Mouse (Mus musculus) CH12.LX (cell line): ENCODE results near the gene Pde1c. TPM values are rescaled to one million over a fixed set of nuclear protein-coding genes. Genes with fewer than 3 reads are reported as not detected.

Experiments
- DNase-seq: peaks from one replicate; pipeline ENCODE4 v3.0.0-alpha.2; 2013; ENCODE audit errors: extremely low read depth
- H3K27ac ChIP-seq: 2 replicates; pipeline ENCODE4 v1.5.1; 2012; ENCODE audit warnings: low read depth, mild to moderate bottlenecking, control low read depth, moderate library complexity; ENCODE audit not compliant: insufficient read depth
- H3K27me3 ChIP-seq: replicated peaks from 2 replicates; pipeline ENCODE3; 2012; ENCODE audit warnings: inconsistent platforms
- H3K36me3 ChIP-seq, 2 experiments: replicated peaks in 1 of 2; 2 replicates each; pipeline versions ENCODE3 to v1.6.1; 2012; ENCODE audit warnings: inconsistent platforms in 1 of 2, low read length in 1 of 2, mild to moderate bottlenecking in 1 of 2, mixed read lengths in 1 of 2, moderate library complexity in 1 of 2; ENCODE audit not compliant: control insufficient read depth in 1 of 2, insufficient read depth in 1 of 2
- H3K4me1 ChIP-seq, 2 experiments: 2 replicates each; pipeline ENCODE4 v1.6.1; 2012; ENCODE audit warnings: inconsistent platforms in 1 of 2, moderate library complexity in 1 of 2; ENCODE audit not compliant: insufficient read depth in 2 of 2, control insufficient read depth in 1 of 2
- H3K4me2 ChIP-seq: 2 replicates; pipeline ENCODE4 v1.6.1; 2012; ENCODE audit warnings: low read depth, mild to moderate bottlenecking, control low read depth; ENCODE audit not compliant: poor library complexity, insufficient read depth, severe bottlenecking
- H3K4me3 ChIP-seq, 3 experiments: fragments of 150-350 bp in 1 of 3; sonication (generic) in 1 of 3; replicated peaks in 1 of 3; 2 replicates each; pipeline versions ENCODE3 to v1.5.1; 2011 to 2012; ENCODE audit warnings: low read depth in 2 of 3, low read length in 2 of 3, mild to moderate bottlenecking in 2 of 3, moderate library complexity in 2 of 3, control low read depth in 1 of 3, improper control_type of control experiment in 1 of 3, inconsistent platforms in 1 of 3, mixed read lengths in 1 of 3; ENCODE audit not compliant: poor library complexity in 1 of 3
- H3K79me2 ChIP-seq: replicated peaks from 2 replicates; pipeline ENCODE4 v1.6.1; 2012; ENCODE audit warnings: mild to moderate bottlenecking, moderate library complexity; ENCODE audit not compliant: control insufficient read depth, poor library complexity, insufficient read depth, severe bottlenecking; ENCODE audit errors: extremely low read depth
- H3K9ac ChIP-seq: 2 replicates; pipeline ENCODE4 v1.6.1; 2012; ENCODE audit warnings: low read depth, mild to moderate bottlenecking, control low read depth, moderate library complexity; ENCODE audit not compliant: insufficient read depth
- H3K9me3 ChIP-seq: replicated peaks from 2 replicates; pipeline ENCODE3; 2012; ENCODE audit warnings: low read length, inconsistent platforms, mixed read lengths
- CHD1 ChIP-seq: IDR thresholded peaks from 2 replicates; pipeline ENCODE4 v1.6.1; 2012; ENCODE audit warnings: low read depth, low read length, improper control_type of control experiment, inconsistent platforms
- CTCF ChIP-seq, 2 experiments: IDR thresholded peaks in 1 of 2; conservative IDR thresholded peaks in 1 of 2; 2 replicates each; pipeline ENCODE4 v1.5.1; 2011 to 2012; ENCODE audit warnings: low read depth in 2 of 2, low read length in 2 of 2, improper control_type of control experiment in 1 of 2, inconsistent platforms in 1 of 2, mild to moderate bottlenecking in 1 of 2, moderate library complexity in 1 of 2
- E2F4 ChIP-seq: IDR thresholded peaks from 2 replicates; pipeline ENCODE4 v1.6.1; 2011; ENCODE audit warnings: low read depth, low read length, improper control_type of control experiment; ENCODE audit not compliant: insufficient replicate concordance
- ELF1 ChIP-seq: IDR thresholded peaks from 2 replicates; pipeline ENCODE4 v1.6.1; 2014; ENCODE audit warnings: low read depth, mild to moderate bottlenecking, inconsistent platforms, low read length, improper control_type of control experiment
- EP300 ChIP-seq: IDR thresholded peaks from 2 replicates; pipeline ENCODE4 v1.6.1; 2011; ENCODE audit warnings: low read length, improper control_type of control experiment
- GABPA ChIP-seq: IDR thresholded peaks from 2 replicates; pipeline ENCODE4 v1.6.1; 2012; ENCODE audit warnings: low read depth, low read length, improper control_type of control experiment, inconsistent platforms; ENCODE audit not compliant: insufficient replicate concordance
- HCFC1 ChIP-seq: IDR thresholded peaks from 2 replicates; pipeline ENCODE4 v1.6.1; 2012; ENCODE audit warnings: low read depth, mild to moderate bottlenecking, inconsistent platforms, low read length, improper control_type of control experiment
- IRF4 ChIP-seq: IDR thresholded peaks from 2 replicates; pipeline ENCODE4 v1.6.1; 2014; ENCODE audit warnings: low read depth, mild to moderate bottlenecking, inconsistent platforms, low read length, improper control_type of control experiment
- JUND ChIP-seq: conservative IDR thresholded peaks from 2 replicates; pipeline ENCODE4 v1.6.1; 2011; ENCODE audit warnings: low read depth, low read length, improper control_type of control experiment
- KAT2A ChIP-seq: IDR thresholded peaks from 2 replicates; pipeline ENCODE4 v1.6.1; 2012; ENCODE audit warnings: low read length, improper control_type of control experiment, inconsistent platforms; ENCODE audit not compliant: insufficient replicate concordance
- MAX ChIP-seq: IDR thresholded peaks from 2 replicates; pipeline ENCODE4 v1.6.1; 2011; ENCODE audit warnings: low read length, improper control_type of control experiment
- MXI1 ChIP-seq: IDR thresholded peaks from 2 replicates; pipeline ENCODE4 v1.6.1; 2011; ENCODE audit warnings: mild to moderate bottlenecking, low read depth, low read length, improper control_type of control experiment
- MYC ChIP-seq: IDR thresholded peaks from 2 replicates; pipeline ENCODE4 v1.6.1; 2011; ENCODE audit warnings: low read depth, mild to moderate bottlenecking, improper control_type of control experiment, low read length
- PAX5 ChIP-seq: IDR thresholded peaks from 2 replicates; pipeline ENCODE4 v1.6.1; 2012; ENCODE audit warnings: low read length, inconsistent platforms, mixed read lengths
- POLR2A ChIP-seq: IDR thresholded peaks from 2 replicates; pipeline ENCODE4 v1.6.1; 2011; ENCODE audit warnings: low read depth, mild to moderate bottlenecking, improper control_type of control experiment, low read length
- POLR2AphosphoS2 ChIP-seq: IDR thresholded peaks from 2 replicates; pipeline ENCODE4 v1.6.1; 2011; ENCODE audit warnings: low read depth, low read length, improper control_type of control experiment
- RCOR1 ChIP-seq: conservative IDR thresholded peaks from 2 replicates; pipeline ENCODE4 v1.6.1; 2012; ENCODE audit warnings: low read depth, mild to moderate bottlenecking, inconsistent platforms, low read length, improper control_type of control experiment
- SIN3A ChIP-seq: IDR thresholded peaks from 2 replicates; pipeline ENCODE4 v1.6.1; 2012; ENCODE audit warnings: low read length, improper control_type of control experiment, inconsistent platforms
- TCF12 ChIP-seq: IDR thresholded peaks from 2 replicates; pipeline ENCODE4 v1.6.1; 2014; ENCODE audit warnings: low read depth, mild to moderate bottlenecking, inconsistent platforms, low read length, improper control_type of control experiment
- USF1 ChIP-seq: IDR thresholded peaks from 2 replicates; pipeline ENCODE4 v1.6.1; 2014; ENCODE audit warnings: low read depth, mild to moderate bottlenecking, inconsistent platforms, low read length, improper control_type of control experiment
- ZMIZ1 ChIP-seq: IDR thresholded peaks from 2 replicates; pipeline ENCODE4 v1.6.1; 2012; ENCODE audit warnings: low read depth, mild to moderate bottlenecking, inconsistent platforms, low read length, improper control_type of control experiment
- dilution Hi-C: fragments of 300-500 bp; cut with MboI; formaldehyde crosslinking; loops from 2 replicates; pipeline ENCODE4 v1.14.3; 2020; ENCODE audit warnings: low sequenced_read_pairs; ENCODE audit not compliant: extremely low pct_unique_long_range_greater_than_20kb, extremely low pct_ligation_motif_present
- in situ Hi-C: fragments of 300-500 bp; cut with MboI; formaldehyde crosslinking; loops from 3 replicates; pipeline ENCODE4 v1.14.3; 2019; ENCODE audit warnings: low sequenced_read_pairs, low pct_ligation_motif_present, low pct_unique_long_range_greater_than_20kb, mixed read lengths
- polyA plus RNA-seq: library from polyadenylated mRNA; unstranded; fragments of >175 nt; gene quantifications from 2 replicates; pipeline ENCODE4 v1.2.1, GENCODE M21; 2012; ENCODE audit warnings: low read depth; ENCODE audit not compliant: insufficient read length
- total RNA-seq, 2 experiments: library from RNA; depleted of rRNA; stranded (reverse); fragments of 300-350 nt in 1 of 2; fragments of >200 nt in 1 of 2; gene quantifications; 2 replicates each; pipeline ENCODE4 v1.2.3; 2012 to 2014

The Pde1c gene
- total and polyA plus RNA-seq, 3 experiments, result 2.3 to 3.8 (median 2.4) TPM

- Histone ChIP-seq H3K9ac (no peak overlapping the region), H3K27ac (no peak overlapping the region), H3K79me2 (no peaks in the 10 kb centered on the region), H3K4me2 (no peak overlapping the region), H3K4me1 (no peaks in the 10 kb centered on the region), H3K36me3 (no peaks in the 10 kb centered on the region), H3K27me3 (no peaks in the 10 kb centered on the region), H3K4me3 (no peak overlapping the region), H3K9me3 (no peaks in the 10 kb centered on the region)
- TF ChIP-seq SIN3A (no peak), PAX5 (no peak), TCF12 (no peak), IRF4 (no peak), CTCF (conservative IDR thresholded peaks at IDR 0.05 in 1 of 2, IDR thresholded peaks at IDR 0.05 in 1 of 2; ENCODE audit: low read depth in 2 of 2, low read length in 2 of 2) (no peak), POLR2A (no peak), EP300 (no peak), USF1 (no peak), JUND (no peak), CHD1 (no peak), POLR2AphosphoS2 (no peak), GABPA (no peak), RCOR1 (no peak), KAT2A (no peak), ELF1 (no peak), HCFC1 (no peak)
- in situ Hi-C loops, result no loop called here
- dilution Hi-C loops, result no loop called here
- DNase-seq, result no peak
These were observed 293.4 kb downstream of the Pde1c start for GRCm38 (mm10) chr6:56275461-56275860.

DNA sequence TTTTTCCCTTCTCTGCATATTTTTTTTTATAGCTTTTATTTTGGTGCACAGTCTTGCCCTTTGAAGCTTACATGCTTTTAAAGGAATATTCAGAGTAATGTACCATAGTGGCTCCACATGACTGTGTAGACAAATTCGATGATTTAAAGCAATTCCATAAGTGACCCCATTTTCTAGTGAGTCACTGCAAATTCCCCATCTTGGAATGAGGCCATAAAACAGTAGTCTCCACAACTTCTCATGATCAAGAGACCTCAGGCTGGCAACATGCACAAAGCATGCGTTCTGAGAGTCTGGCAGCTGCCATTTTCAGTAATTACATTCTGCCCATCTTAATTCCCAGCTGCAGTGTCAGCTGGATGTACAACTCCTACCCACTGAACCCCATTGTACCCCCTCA lies 297.2 kb downstream of the Pde1c start:
- in situ Hi-C loops, result no loop called here
- dilution Hi-C loops, result no loop called here
- H3K27me3 ChIP-seq, result no peaks in the 10 kb centered on the region
- H3K79me2 ChIP-seq, result no peaks in the 10 kb centered on the region
- H3K4me1 ChIP-seq, result no peaks in the 10 kb centered on the region
- H3K36me3 ChIP-seq, result no peaks in the 10 kb centered on the region
- H3K27ac ChIP-seq, result no peak overlapping the region
- H3K9me3 ChIP-seq, result no peaks in the 10 kb centered on the region
- H3K4me2 ChIP-seq, result no peak overlapping the region
- TF ChIP-seq MAX (no peak), MXI1 (no peak), MYC (no peak), HCFC1 (no peak), E2F4 (no peak), ZMIZ1 (no peak)
- TF ChIP-seq, all 38 proteins: peak for 0
- no peak for DNase-seq
- Histone ChIP-seq H3K9ac (no peak overlapping the region), H3K4me3 (no peak overlapping the region)
